Comparison of ENCODE assay signal across 9 mouse cellular contexts in the genomic region with DNA sequence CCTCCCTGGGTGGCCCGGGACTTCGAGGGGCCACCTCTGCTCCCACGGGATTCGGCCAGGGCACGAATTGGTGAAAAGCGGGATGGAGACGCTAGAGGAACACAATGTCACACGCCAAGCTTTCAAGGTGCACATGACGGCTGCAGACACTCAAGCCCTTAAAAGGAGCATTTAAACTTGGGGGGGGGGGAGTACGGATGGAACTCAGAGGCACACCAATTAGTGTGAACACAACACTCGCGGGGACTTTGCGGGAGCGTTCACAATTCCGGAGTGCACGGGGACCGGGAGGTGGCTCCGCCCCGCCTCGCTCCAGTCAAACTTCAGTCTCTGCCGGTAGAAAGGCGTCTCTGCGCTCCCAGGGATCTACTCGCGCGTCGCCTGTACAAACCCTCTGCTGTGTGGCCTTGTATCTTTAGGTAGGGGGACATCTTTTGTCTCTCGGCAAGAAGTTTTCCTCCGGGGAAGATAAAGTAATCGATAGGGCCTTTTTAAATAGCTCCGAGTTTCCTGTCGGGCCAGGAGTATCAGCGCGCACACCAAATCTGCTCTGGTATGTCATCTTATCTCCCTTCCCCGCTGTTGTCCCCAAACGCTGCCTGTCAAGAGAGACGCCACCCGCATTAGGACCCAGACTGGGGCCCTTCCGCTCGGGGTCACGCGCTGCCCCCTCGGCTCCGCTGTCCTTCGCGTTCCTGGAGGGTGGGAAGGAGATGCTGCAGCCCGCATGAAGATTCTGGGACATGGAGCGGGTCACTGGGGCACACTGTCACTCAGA. TPM values are rescaled to one million over a fixed set of nuclear protein-coding genes. Genes with fewer than 3 reads are reported as not detected.
A peak's percentile ranks its signal among the peaks of the same experiment; 100 is the strongest.
DNase-seq lines count a peak whose midpoint lies in the region; ATAC-seq lines count a peak whose summit lies in the region.
"Had no signal": no experiment of that assay in that cellular context is flagged by ENCODE, and none has a peak within 500 bp of the region (broad histone marks: within the 10 kb centered on the region; RNA-seq: fewer than 3 reads in every experiment).

No protein-coding gene starts in this region.

- H3K36me3 ChIP-seq in liver, embryonic 15.5 days (replicated peaks), result no peaks in the 10 kb centered on the region

- peak overlapping the region; percentile 45 for H3K4me2 ChIP-seq in liver, embryonic 15.5 days

- peaks cover 14% of the 10 kb centered on the region for H3K4me1 ChIP-seq in liver, embryonic 15.5 days (replicated peaks)

- H3K9ac ChIP-seq in liver, embryonic 15.5 days, result no peak overlapping the region

- H3K9me3 ChIP-seq in liver, embryonic 15.5 days (replicated peaks), result no peaks in the 10 kb centered on the region

- under 1% methylated on average over 48 of the region's 48 CpGs for WGBS in liver, embryonic 15.5 days (ENCODE audit: insufficient replicate concordance)

- no peak for ATAC-seq in liver, embryonic 15.5 days (ENCODE audit: insufficient read depth)

- peak; percentile 34 for DNase-seq in MN1 (ENCODE audit: low spot score)
- DNase-seq in embryo, embryonic 10 days (ENCODE audit: low spot score), result peak; percentile 56
- peak; percentile 73 to 74 for DNase-seq in heart, postnatal 10 days
- DNase-seq in frontal cortex, postnatal 10 days (ENCODE audit: low spot score in 2 of 2), result no peak
- no peak for DNase-seq in layer of hippocampus, adult 18-20 months (ENCODE audit: low spot score in 2 of 2)
- no peak for DNase-seq in left cerebral cortex, adult 11 months (ENCODE audit: low spot score)
- no peak for DNase-seq in layer of hippocampus, postnatal 10 days (ENCODE audit: low spot score in 2 of 2)

- no peak overlapping the region for H3K27ac ChIP-seq in liver, embryonic 15.5 days (replicated peaks)

- peak overlapping the region; percentile 31 for H3K4me3 ChIP-seq in liver, embryonic 15.5 days (replicated peaks)

- H3K27me3 ChIP-seq in liver, embryonic 15.5 days, result peaks cover 94% of the 10 kb centered on the region

- intact Hi-C loops in heart, postnatal 10 days (cut with DNase I), result loop anchor here (2.0 kb wide), 2 partner anchors 18 to 34 kb away; no protein-coding TSS in a partner anchor

RNA-seq across cellular contexts. Expression of gene Nkx2-5, which starts 5.7 kb away (rescaled TPM):
- 10 to 100 TPM; 77.5 to 93.1 TPM for total RNA-seq in heart, postnatal 10 days (2021)
- 0.29 TPM in 2 replicates for polyA plus RNA-seq in liver, embryonic 15.5 days (2015; fragmentation: Nextera tagmentation; extraction: Ambion mirVana)
- not detected for total RNA-seq in layer of hippocampus, adult 18-20 months (2021)
- not detected for total RNA-seq in layer of hippocampus, postnatal 10 days (2021)
- polyA plus RNA-seq: cortical plate, adult 2 months had no signal

Comparison
In these comparisons a context has a peak if more than half of its experiments do, and no peak if none do; other contexts are left out.
1. DNase-seq: peak in MN1 (single experiment), embryo, embryonic 10 days (single experiment) and heart, postnatal 10 days (2 of 2); none in frontal cortex, postnatal 10 days (0 of 2), layer of hippocampus, adult 18-20 months (0 of 2), left cerebral cortex, adult 11 months (single experiment) and layer of hippocampus, postnatal 10 days (0 of 2).
2. RNA of gene Nkx2-5, which starts 5.7 kb away (total RNA-seq): 77.5 to 93.1 TPM in heart, postnatal 10 days; not detected in layer of hippocampus, adult 18-20 months and not detected in layer of hippocampus, postnatal 10 days; every median in the first group is over 10 times any median in the second.